Mouse (Mus musculus) embryo, embryonic 11.5 days (tissue): ENCODE results near the gene Dcaf15.

Experiments
- DNase-seq: peaks from one replicate; pipeline ENCODE4 v3.0.0-alpha.2; 2012; ENCODE audit warnings: low read depth, low spot score

Gene Dcaf15

DNA sequence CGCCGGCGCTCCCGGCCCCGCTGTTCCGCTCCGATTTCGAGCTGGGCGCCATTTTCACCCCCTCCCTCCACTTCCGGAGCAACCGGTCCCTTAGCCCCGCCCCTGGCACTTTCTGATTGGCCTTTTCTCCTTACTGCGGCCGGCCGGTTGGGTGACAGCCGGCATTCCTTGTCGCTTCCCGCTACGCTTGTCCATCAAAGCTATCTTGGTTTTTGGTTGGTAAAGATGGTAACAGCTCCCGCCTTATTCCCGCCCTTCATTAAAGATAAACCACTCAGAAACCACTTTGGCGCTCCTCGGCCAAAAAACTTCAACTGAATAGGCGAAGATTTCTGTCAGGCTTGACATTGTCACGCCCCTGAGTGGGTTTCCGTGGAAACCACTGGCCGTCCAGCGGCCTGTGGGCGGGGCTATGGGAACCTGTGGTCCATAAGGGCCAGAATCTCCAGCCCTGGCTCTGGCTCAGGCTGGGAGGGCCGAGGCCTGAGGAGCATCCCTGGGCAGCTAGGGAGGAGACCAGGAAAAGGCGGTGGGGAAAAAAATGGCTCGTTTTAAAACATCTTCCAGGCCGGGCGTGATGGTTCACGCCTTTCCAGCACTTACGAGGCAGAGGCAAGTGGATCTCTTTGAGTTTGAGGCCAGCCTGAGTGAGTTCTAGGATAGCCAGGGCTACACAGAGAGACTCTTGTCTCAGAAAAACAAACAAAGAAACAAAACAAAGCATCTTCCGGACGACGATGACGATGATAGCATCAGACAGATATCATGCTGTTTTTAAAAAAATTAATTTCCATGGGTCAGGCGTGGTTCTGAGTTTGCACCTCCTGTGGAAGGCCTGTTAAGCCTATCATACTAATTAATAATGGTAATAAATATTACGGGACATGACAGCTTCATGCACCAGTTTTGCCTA is at the start of gene Dcaf15:
TSS of gene Dcaf15 (minus strand) at position 72 of the 913 bp plus-strand sequence.
- DNase-seq: peak; percentile 97

GRCm38 (mm10) chr8:84149181-84149580 is 44.6 kb upstream of the Dcaf15 start:
- DNase-seq: no peak

DNA sequence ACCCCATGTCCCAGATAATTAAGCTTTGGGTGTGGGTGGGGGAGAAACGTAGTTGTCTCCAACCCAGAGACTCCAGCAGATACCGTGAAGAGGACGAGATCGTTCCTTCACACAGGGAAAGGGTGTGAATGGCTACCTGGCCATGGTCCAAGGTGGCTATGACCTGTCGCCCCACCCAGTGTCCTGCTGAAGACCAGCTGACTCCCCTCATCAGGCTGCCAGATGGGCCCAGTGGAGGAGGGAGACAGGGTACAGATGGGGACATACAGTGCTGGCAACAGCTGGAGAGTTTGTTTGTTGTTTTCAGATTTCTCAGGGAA is 43.9 kb upstream of the Dcaf15 start:
- no peak for DNase-seq

DNA sequence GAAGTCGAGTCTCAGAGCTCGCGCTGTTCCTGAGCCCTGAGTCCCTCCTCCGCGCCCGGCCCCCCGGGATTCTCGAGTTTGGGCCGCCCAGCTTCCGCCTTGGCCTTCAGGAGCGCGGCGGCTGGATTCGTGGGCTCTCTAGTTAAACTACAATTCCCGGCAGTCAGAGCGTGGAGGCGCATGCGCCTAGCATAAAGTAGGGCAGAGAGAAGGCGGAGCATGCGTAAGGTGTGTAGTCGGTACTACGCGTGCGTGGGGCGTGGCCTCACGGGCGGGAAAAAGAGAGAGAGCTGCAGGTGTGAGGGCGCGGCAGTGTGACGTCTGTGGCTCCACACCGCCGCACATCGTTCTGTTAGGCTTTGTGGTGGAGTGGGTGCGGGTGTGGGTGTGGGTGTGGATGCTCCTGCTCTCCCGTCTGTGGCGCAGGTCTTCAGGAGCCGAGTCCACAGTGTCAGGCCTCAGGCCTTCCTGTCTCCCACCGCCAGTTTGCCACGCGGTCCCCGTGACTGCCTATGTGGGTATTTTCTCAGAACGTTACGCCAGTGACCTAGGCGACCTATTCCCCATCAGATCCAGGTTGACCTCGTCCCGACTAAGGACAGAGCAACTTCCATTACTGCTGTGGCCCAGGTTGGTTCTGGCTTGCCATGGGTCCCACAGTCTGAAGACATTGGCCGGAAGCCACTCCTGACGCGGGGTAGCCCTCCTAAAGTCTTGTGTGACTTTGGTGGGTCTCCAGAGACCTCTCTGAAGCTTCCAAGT is 43.4 kb upstream of the Dcaf15 start, which contains the start of the genes Cc2d1a and 4930432K21Rik:
TSS of gene Cc2d1a (minus strand) at position 168 of the 762 bp plus-strand sequence.
TSS of gene 4930432K21Rik (plus strand) at position 257 of the 762 bp plus-strand sequence.
- DNase-seq: peak; percentile 95

GRCm38 (mm10) chr8:84147324-84147766 is 42.8 kb upstream of the Dcaf15 start:
- DNase-seq: no peak

DNA sequence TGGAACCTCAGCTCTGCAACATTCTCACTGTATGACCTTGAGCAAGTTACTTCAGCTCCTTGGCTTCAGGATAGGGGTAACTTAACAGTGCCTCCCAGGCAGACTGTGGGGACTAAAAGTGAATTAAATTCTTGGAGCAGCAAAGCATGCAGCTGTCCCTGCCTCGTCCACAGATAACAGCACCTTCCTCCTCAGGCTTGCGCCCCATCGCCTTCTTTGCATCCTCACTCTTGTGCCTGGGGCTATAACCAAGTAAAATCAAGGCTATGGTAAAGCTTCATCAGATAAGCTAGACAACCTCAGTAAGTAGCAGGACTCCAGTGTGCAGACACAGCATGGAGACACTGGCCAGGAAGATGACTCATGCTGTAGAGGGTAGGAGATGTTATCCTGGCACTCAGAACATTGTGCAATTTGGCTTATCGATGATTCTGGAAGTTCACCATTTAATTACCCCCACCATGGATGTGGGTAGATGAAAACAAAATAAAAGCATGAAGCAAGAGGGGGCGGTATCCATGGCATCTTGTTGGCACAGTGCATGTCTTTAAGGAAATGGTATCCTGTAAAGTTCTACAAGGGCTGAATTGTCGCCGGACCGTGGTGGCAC is 40.2 kb upstream of the Dcaf15 start:
- DNase-seq: no peak

- no peak for DNase-seq
These were observed 36.3 kb upstream of the Dcaf15 start for GRCm38 (mm10) chr8:84140838-84141237.

- no peak for DNase-seq
These were observed 33.3 kb upstream of the Dcaf15 start for GRCm38 (mm10) chr8:84137848-84138247.

DNA sequence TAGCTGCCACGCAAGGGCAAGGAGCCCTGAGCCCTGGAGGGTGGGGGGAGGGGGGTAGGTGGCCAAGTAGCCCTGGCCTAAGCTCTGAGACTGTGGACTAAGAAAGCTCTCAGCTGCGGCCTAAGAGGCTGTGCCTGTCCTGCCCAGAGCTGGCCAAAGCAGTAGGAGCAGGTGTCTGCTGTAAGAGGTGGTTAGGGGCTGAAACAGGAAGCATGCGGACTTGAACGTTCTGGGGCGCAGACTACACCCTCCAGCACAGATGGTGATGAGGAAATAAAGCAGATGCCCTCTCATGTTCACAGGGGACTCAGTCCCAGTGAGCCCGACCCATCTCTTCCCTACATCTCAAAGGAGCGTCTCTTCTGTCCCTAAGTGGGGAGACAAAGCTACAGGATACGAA is 27.7 kb upstream of the Dcaf15 start:
- DNase-seq: no peak

- DNase-seq: no peak
These were observed 26.2 kb upstream of the Dcaf15 start for GRCm38 (mm10) chr8:84130806-84131205.

- no peak for DNase-seq
These were observed 23.7 kb upstream of the Dcaf15 start for GRCm38 (mm10) chr8:84128277-84128676.

DNA sequence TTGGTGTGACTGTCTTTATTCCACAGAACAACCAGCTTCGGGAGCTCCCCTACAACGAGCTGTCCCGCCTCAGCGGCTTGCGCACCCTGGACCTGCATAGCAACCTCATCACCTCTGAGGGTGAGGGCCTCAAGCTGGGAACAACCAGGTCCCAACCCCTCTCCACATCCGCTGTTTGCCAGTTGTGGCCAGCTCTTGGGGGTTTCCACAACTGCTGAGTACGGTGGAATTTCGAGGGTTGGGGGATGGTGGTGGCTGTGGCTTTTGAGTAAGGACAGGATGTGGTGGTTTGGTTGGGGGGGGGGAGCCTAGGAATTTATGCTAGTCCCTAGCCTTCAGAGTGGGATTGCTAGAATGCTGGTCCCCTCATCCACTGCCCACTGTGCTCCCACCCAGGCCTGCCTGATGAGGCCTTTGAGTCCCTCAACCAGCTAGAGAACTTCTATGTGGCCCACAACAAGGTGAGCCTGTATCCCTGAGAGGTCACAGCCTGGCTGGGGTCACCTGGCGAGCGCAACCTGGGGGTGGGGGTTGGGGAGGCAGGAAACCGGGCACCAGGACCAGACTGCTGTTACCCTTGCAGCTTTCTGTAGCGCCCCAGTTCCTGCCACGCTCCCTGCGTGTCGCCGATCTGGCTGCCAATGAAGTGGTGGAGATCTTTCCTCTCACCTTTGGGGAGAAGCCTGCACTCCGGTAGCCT is 22.8 kb upstream of the Dcaf15 start:
- no peak for DNase-seq

GRCm38 (mm10) chr8:84126742-84127141 is 22.2 kb upstream of the Dcaf15 start:
- no peak for DNase-seq

- DNase-seq: no peak
These were observed 21.1 kb upstream of the Dcaf15 start, which contains the start of gene Podnl1 for GRCm38 (mm10) chr8:84125656-84126055. Gene Podnl1 (plus strand): TSS chr8:84125989.

DNA sequence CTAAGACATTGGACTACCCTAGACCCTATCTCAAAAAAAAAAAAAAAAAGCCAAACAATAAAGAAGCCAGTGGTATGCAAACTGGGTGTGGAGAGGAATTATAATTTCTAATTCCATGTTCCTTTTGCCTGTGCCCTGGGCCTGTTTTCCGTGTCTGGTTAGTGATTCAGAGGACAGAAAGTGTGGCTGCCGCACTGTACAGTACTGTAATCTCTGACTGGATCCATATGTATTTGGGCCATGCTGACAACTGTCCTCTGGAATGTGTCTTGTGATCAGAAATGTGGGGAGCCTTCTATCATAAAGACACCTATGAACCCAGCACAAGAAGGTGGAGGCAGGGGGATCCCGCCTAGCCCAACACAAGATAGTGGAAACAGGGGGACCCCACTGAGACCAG is 17.6 kb upstream of the Dcaf15 start:
- no peak for DNase-seq

GRCm38 (mm10) chr8:84115646-84116045 is 11.1 kb upstream of the Dcaf15 start:
- no peak for DNase-seq

DNA sequence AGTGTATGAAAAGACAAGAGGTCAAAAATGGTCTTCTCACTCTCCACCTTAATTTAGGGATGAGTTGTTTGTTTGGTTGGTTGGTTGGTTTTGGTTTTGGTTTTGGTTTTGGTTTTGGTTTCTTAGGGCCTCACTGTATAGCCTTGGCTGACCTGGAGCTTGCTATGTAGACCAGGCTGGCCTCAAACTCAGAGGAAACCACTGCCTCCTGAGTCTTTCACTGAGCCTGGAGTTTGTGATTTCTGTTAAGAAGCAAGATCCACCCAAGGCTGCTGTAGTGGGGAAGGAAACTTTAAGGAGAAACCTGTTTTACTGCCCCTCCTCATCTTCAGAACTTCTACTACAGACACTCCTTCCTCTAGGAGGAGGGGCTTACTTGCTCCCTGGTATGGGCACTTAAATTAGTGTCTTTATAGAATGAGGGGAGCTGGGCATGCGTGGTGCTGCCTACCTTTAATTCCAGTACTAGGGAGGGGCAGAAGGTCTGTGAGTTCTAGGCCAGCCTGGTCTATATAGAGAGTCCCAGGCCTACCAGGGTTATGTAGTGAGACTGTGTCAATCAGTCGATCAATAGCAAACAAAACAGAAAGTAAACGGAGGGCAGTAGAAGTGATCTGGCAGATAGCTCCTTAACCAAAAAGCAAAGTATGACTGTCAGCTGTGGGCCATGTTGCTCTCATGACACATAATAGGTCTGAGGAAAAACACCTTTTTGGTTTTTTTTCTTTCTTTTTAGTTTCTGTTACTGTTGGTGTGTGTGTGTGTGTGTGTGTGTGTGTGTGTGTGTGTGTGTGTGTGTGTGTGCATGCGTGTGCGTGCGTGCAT is 1.9 kb upstream of the Dcaf15 start:
- DNase-seq: no peak

DNA sequence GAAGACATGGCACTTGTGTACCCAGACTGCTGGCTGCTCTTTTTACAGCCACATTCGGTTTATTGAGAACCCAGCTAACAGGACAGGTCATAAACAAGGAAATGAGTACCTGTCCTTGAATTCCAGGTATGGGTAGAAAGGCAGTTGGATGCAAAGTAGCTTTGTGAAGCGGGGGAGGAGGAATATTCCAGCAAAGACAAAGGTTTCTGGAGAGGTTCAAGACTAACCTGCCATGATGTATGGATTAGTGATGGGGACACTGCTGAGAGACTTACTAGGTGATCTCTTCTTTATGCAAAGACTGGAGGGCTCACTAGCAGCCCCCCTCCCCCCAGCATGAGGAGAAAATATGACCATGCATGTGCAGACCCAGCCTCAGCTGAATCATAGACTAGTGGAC is 1.1 kb upstream of the Dcaf15 start:
- DNase-seq: no peak

DNA sequence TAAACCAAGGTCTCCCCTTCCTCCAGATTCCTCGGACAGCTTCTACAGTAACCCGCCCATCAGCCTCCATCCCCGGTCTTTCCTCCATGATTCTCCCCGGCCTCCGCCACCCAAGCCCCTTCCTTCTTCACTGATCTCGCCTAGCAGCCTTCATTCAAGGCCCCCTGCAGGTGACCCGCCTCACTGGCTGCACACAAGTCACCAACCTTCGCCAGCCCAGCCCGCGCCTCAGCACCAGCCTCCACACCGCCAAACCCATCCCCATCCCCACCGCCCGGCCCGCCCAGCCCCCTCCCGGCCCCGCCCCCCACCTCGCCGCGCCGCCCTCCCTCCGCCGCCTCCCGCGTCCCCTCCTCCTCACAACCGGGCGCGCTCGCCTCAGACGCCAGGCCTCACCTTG is 347 bp downstream of the Dcaf15 start:
- DNase-seq: peak; percentile 61

- no peak for DNase-seq
These were observed 967 bp downstream of the Dcaf15 start for GRCm38 (mm10) chr8:84103601-84104000.
